Mouse (Mus musculus): Measurements from ENCODE around the gene Ell2.

Gene Ell2

GRCm38 (mm10) chr13:75766967-75767366, 60.4 kb downstream of the Ell2 start:
- no peak for DNase-seq (ENCODE audit: low spot score in 2 of 2)

DNA sequence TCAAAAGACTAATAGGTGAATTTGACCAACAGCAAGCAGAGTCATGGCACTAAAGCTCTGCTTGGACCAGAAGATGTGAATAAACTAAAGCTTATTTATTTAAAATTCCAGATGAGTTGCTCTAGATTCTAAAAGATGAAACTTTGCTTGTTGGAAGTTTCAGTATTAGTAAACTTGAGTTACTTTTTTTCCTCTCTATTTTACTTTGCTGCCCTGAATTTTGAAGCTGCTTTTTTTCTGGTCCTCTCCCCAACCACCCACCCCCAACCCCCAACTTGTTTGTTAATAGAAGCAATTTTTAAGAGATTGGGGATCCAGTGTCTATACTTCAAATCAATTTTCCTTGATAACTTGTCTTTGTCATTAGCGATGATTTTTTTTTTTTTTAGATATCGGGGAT, 64.2 kb downstream of the Ell2 start:
- DNase-seq (ENCODE audit: low spot score in 2 of 2), result no peak

GRCm38 (mm10) chr13:75771404-75771803, 64.8 kb downstream of the Ell2 start:
- DNase-seq (ENCODE audit: low spot score in 2 of 2), result no peak

- no peak for DNase-seq (ENCODE audit: low spot score in 2 of 2)
Measured at GRCm38 (mm10) chr13:75771984-75772730, 65.6 kb downstream of the Ell2 start.

DNA sequence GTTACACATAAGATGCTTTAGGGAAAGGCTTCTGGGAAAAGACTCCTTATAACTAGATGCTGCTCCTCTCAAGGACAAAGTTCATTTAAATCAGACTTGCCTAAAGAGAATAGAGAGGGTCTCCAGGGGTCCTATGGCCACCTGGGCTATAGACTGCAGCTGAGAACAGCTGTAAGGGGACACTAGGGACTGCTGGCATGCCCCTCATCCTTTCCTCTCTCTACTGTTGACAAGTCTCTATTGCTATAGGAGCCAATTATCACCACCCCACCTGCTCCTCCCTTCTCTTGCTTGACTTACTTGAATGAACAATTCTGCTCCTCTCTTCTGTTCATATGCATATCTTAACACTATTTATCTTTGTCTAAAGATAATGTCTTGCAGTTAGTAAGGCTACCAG, 69.4 kb downstream of the Ell2 start:
- DNase-seq (ENCODE audit: low spot score in 2 of 2), result no peak

- DNase-seq (ENCODE audit: low spot score in 2 of 2), result no peak
Measured at GRCm38 (mm10) chr13:75776692-75777091, 70.1 kb downstream of the Ell2 start.

GRCm38 (mm10) chr13:75778156-75778555, 71.6 kb downstream of the Ell2 start:
- no peak for DNase-seq (ENCODE audit: low spot score in 2 of 2)

DNA sequence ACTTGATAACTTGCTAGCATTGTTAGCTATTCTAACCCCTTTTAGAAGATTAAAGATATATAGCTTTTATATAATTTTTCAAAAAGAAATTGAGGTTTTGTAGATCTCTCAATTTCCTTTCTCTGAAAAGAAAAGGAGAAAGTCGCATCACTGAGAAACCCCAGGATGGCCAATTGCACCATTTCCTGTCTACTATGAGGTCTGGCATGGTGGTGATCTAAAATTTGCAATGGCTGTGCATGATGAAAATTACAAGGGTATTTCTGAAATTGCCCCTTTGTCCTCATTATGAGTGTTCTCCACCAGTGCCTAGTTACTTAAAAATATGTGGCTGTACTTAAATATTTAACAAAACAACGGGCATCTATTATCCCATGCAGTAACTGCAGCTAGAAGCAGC, 72.6 kb downstream of the Ell2 start:
- DNase-seq (ENCODE audit: low spot score in 2 of 2), result no peak

DNA sequence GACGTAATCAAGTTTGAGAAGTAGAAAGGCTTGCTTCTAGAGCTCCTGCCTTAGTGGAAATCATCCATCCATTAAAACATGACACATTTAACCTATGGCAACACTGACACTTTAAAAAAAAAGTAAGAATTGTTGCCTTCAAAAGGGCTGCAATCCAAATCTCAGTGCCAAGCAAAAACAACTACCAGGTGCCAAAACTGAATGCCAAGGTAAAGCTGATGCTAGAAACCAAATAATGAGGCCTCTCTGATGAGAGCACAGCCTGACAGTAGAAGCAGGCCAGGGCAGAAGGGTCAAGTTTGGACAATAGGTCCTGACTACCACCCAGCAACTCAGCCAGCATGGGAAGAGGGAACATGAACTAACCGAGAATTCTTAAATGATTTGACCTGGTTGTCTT, 73.5 kb downstream of the Ell2 start:
- DNase-seq (ENCODE audit: low spot score in 2 of 2), result no peak

DNA sequence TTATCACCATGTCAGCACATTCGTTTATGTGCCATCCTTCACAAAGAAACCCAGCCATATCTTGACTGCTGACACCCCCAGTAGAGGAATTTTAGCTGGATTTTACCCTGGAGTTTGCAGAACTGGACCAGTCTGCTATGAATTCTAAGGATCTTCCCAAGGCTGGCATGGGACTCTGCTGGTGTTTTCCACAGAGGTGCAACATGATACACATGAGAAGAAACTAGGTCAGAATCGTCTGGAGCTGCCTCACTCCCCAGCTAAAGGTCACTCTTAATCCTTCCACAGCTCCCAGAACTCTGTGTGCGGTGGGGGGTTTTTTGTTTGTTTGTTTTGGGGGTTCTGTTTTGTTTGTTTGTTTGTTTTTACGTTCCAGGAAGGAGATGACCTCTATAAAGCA, 79.2 kb downstream of the Ell2 start:
- no peak for DNase-seq (ENCODE audit: low spot score in 2 of 2)

GRCm38 (mm10) chr13:75786264-75786663, 79.7 kb downstream of the Ell2 start:
- DNase-seq (ENCODE audit: low spot score in 2 of 2), result no peak

DNA sequence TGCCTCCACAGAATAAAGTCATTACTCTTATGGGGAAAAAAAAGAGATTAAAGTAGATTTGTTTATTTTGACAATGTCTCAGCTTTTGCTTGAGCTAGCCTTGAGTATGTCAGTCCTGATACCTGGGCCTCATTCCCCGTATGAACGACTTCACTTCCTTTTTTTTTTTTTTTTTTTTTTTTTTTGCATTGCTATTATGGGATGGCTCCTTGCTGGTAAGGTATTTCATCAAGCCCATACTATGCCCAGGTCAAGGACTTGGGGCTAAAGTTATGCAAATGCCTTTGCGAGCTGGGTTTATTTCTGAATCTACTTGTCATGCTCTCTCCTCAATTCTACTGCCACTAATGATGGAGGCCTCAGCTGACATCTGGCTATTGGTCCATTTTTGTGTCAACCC, 80.8 kb downstream of the Ell2 start:
- DNase-seq (ENCODE audit: low spot score in 2 of 2), result no peak

GRCm38 (mm10) chr13:75788178-75788577, 81.6 kb downstream of the Ell2 start:
- DNase-seq (ENCODE audit: low spot score in 2 of 2), result no peak

- no peak for DNase-seq (ENCODE audit: low spot score in 2 of 2)
Measured at GRCm38 (mm10) chr13:75789061-75789834, 82.7 kb downstream of the Ell2 start.

- no peak for DNase-seq (ENCODE audit: low spot score in 2 of 2)
Measured at GRCm38 (mm10) chr13:75790550-75791205, 84.1 kb downstream of the Ell2 start.

- no peak for DNase-seq (ENCODE audit: low spot score in 2 of 2)
Measured at GRCm38 (mm10) chr13:75793863-75794629, 87.5 kb downstream of the Ell2 start.

DNA sequence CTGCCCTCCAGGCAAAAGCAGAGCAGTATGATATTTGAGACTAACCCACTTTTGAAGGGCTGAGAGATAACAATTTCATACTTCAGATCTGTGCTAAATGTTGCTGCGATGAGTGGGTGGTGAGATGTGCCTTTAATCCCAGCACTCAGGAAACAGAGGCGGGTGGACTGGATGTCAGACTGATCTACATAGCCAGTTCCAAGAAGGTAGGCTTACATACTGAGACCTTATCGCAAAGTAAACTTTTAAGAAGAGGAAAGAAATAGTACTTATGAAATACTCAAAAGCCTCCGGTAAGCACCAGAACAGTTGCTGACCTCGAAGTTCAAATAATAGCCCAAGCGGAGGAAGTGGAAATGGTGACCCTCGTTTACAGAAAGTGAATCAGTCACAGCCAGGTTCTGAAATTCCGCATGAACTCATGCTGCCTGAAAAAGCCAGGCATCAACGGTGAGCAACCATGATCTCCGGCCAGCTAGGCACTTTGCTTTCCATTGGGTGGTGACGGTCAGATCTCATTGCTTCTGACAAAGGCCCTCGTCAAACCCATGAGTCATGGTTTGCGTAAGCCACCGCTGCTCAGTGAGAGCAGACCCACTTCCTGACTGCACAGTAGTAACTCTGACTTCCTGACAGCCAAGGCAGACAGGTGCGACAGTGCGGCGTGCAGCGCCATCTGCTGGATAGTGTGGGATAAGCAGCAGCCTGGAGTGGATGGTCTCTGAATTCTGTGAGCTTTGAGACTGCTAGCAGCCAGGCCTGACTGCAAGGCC, 91.0 kb downstream of the Ell2 start:
- peak; percentile 89 to 95 for DNase-seq (ENCODE audit: low spot score in 2 of 2)

GRCm38 (mm10) chr13:75798413-75799302, 92.1 kb downstream of the Ell2 start:
- no peak for DNase-seq (ENCODE audit: low spot score in 2 of 2)

GRCm38 (mm10) chr13:75799421-75799820, 92.9 kb downstream of the Ell2 start:
- DNase-seq (ENCODE audit: low spot score in 2 of 2), result no peak

DNA sequence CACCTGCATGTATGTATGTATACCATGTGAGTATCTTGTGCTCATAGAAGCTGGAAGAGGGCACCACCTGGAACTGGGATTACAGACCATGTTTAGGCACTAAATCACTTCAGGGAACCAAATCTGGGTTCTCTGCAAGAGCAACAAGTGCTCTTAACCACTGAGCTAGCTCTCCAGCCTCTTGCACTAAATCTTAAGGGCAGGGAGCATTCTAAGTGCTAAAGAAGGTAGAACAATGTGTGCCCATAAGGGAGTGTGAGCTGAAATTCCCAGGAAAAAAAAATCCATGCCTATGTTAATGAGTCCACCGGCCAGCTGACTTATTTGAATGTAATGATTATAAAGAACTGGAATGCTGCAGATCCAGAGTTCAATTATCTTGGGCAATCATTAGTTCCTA, 101.4 kb downstream of the Ell2 start:
- DNase-seq (ENCODE audit: low spot score in 2 of 2), result no peak

Data from cerebellum, postnatal 4 days (tissue).